Mouse (Mus musculus) stomach, postnatal 0 days (tissue): ENCODE measurements around the gene Zfp513.

Experiments used
- CTCF ChIP-seq: IDR thresholded peaks from 2 replicates; pipeline ENCODE4 v1.5.1; 2016; ENCODE audit warnings: antibody characterized with exemption, low read depth, mild to moderate bottlenecking, moderate library complexity
- EP300 ChIP-seq: optimal IDR thresholded peaks from 2 replicates; pipeline ENCODE3; 2016; ENCODE audit warnings: antibody characterized with exemption

GRCm38 (mm10) chr5:31204421-31204820 is 2.3 kb upstream of the Zfp513 start:
- no peak for TF ChIP-seq EP300
- no peak for TF ChIP-seq CTCF
